Comparison of ENCODE assay signal across 31 mouse cellular contexts in genomic region chr10:44598615-44599014, GRCm38 (mm10).
DNase-seq lines count a peak whose midpoint lies in the region; ATAC-seq and TF ChIP-seq lines count a peak whose summit lies in the region.
"Had no signal": no experiment of that assay in that cellular context is flagged by ENCODE, and none has a peak within 500 bp of the region (broad histone marks: within the 10 kb centered on the region; RNA-seq: fewer than 3 reads in every experiment).

No protein-coding gene starts in this region.

- H3K4me1 ChIP-seq in liver, embryonic 15.5 days (replicated peaks) = no peaks in the 10 kb centered on the region
- H3K4me1 ChIP-seq in liver, embryonic 12.5 days = no peaks in the 10 kb centered on the region
- H3K4me1 ChIP-seq in brown adipose tissue, adult 24 weeks (ENCODE audit: control insufficient read depth, insufficient read depth, insufficient read length, low read length) = no peaks in the 10 kb centered on the region
- H3K4me1 ChIP-seq in limb, embryonic 11.5 days (ENCODE audit: control insufficient read depth, insufficient read depth, low read length) = peaks cover 7% of the 10 kb centered on the region; the same call in 1 of the 2 replicates
- peaks cover 5% of the 10 kb centered on the region; the same call in 1 of the 2 replicates for H3K4me1 ChIP-seq in hindbrain, embryonic 10.5 days (replicated peaks)
- no peaks in the 10 kb centered on the region for H3K4me1 ChIP-seq in hindbrain, postnatal 0 days (ENCODE audit: insufficient read depth, low read length)
- H3K4me1 ChIP-seq: stomach, embryonic 15.5 days had no signal

- TF ChIP-seq CTCF in hindbrain, postnatal 0 days (IDR thresholded peaks at IDR 0.05; ENCODE audit: low read depth) = no peak

- H3K4me3 ChIP-seq in liver, embryonic 15.5 days (replicated peaks) = no peak overlapping the region
- H3K4me3 ChIP-seq in liver, embryonic 12.5 days = no peak overlapping the region
- H3K4me3 ChIP-seq in brown adipose tissue, adult 24 weeks (ENCODE audit: insufficient read depth, low read depth, low read length) = no peak overlapping the region
- H3K4me3 ChIP-seq in limb, embryonic 11.5 days (ENCODE audit: low read depth, low read length) = no peak overlapping the region
- no peak overlapping the region for H3K4me3 ChIP-seq in hindbrain, embryonic 10.5 days
- no peak overlapping the region for H3K4me3 ChIP-seq in hindbrain, postnatal 0 days (ENCODE audit: low read length)
- H3K4me3 ChIP-seq: erythroblast, embryonic 14.5 days; forebrain, embryonic 13.5 days; hindbrain, embryonic 13.5 days; limb, embryonic 15.5 days; myocyte; neural tube, embryonic 13.5 days; stomach, embryonic 15.5 days had no signal

- no peak overlapping the region for H3K9ac ChIP-seq in liver, embryonic 15.5 days
- no peak overlapping the region for H3K9ac ChIP-seq in liver, embryonic 12.5 days
- H3K9ac ChIP-seq in limb, embryonic 11.5 days (ENCODE audit: low read length) = 0 out of 2 replicates have a peak overlapping the region, but pooled peaks have one; percentile 12
- no peak overlapping the region for H3K9ac ChIP-seq in hindbrain, postnatal 0 days (replicated peaks; ENCODE audit: low read length)
- H3K9ac ChIP-seq: forebrain, embryonic 13.5 days; hindbrain, embryonic 13.5 days; limb, embryonic 15.5 days; neural tube, embryonic 13.5 days; stomach, embryonic 15.5 days had no signal

- H3K27ac ChIP-seq in liver, embryonic 15.5 days (replicated peaks) = 0 out of 2 replicates have a peak overlapping the region, but pooled peaks have one; percentile 41
- no peak overlapping the region for H3K27ac ChIP-seq in liver, embryonic 12.5 days
- H3K27ac ChIP-seq in brown adipose tissue, adult 24 weeks (replicated peaks; ENCODE audit: low read depth, low read length) = peak overlapping the region; percentile 73
- no peak overlapping the region for H3K27ac ChIP-seq in limb, embryonic 11.5 days (replicated peaks; ENCODE audit: low read depth, low read length)
- H3K27ac ChIP-seq in hindbrain, embryonic 10.5 days = no peak overlapping the region
- no peak overlapping the region for H3K27ac ChIP-seq in hindbrain, postnatal 0 days
- H3K27ac ChIP-seq: forebrain, embryonic 13.5 days; hindbrain, embryonic 13.5 days; limb, embryonic 15.5 days; neural tube, embryonic 13.5 days; stomach, embryonic 15.5 days had no signal

- H3K36me3 ChIP-seq in liver, embryonic 15.5 days (replicated peaks) = no peaks in the 10 kb centered on the region
- H3K36me3 ChIP-seq in liver, embryonic 12.5 days = no peaks in the 10 kb centered on the region
- no peaks in the 10 kb centered on the region for H3K36me3 ChIP-seq in limb, embryonic 11.5 days (ENCODE audit: control insufficient read depth, insufficient read depth, low read length)
- no peaks in the 10 kb centered on the region for H3K36me3 ChIP-seq in hindbrain, embryonic 10.5 days
- H3K36me3 ChIP-seq in hindbrain, postnatal 0 days (ENCODE audit: insufficient read depth, low read length) = no peaks in the 10 kb centered on the region
- H3K36me3 ChIP-seq: hindbrain, embryonic 13.5 days; limb, embryonic 15.5 days; neural tube, embryonic 13.5 days; stomach, embryonic 15.5 days had no signal

- no peak for DNase-seq in limb, embryonic 11.5 days (ENCODE audit: low spot score)
- no peak for DNase-seq in right cerebral cortex, adult 2 months (ENCODE audit: low spot score in 2 of 2)
- DNase-seq in hindbrain, embryonic 10.5 days (ENCODE audit: low spot score) = no peak
- no peak for DNase-seq in hindbrain, postnatal 0 days (ENCODE audit: low spot score)
- DNase-seq: adrenal gland, postnatal 10 days; cerebellum, adult 11-12 months; cerebellum, adult 9-11 months; embryo, embryonic 11 days; gastrocnemius, postnatal 14 days; heart, adult 18-20 months; heart, postnatal 36 days; kidney, adult 9 months; kidney, postnatal 14 days; lung, adult 2 months; lung, postnatal 10 days; thymus, postnatal 14 days had no signal

- H3K27me3 ChIP-seq in liver, embryonic 15.5 days = no peaks in the 10 kb centered on the region
- H3K27me3 ChIP-seq in liver, embryonic 12.5 days (replicated peaks) = no peaks in the 10 kb centered on the region; the same call in 1 of the 2 replicates
- H3K27me3 ChIP-seq in limb, embryonic 11.5 days (ENCODE audit: control insufficient read depth, insufficient read depth, low read length) = no peaks in the 10 kb centered on the region
- H3K27me3 ChIP-seq in hindbrain, embryonic 10.5 days (ENCODE audit: insufficient read depth, poor library complexity, severe bottlenecking) = no peaks in the 10 kb centered on the region
- no peaks in the 10 kb centered on the region for H3K27me3 ChIP-seq in hindbrain, postnatal 0 days (ENCODE audit: insufficient read depth, low read length)
- H3K27me3 ChIP-seq: forebrain, embryonic 13.5 days; hindbrain, embryonic 13.5 days; limb, embryonic 15.5 days; neural tube, embryonic 13.5 days; stomach, embryonic 15.5 days had no signal

- no peaks in the 10 kb centered on the region for H3K9me3 ChIP-seq in liver, embryonic 15.5 days (replicated peaks)
- no peaks in the 10 kb centered on the region for H3K9me3 ChIP-seq in liver, embryonic 12.5 days (replicated peaks)
- no peaks in the 10 kb centered on the region for H3K9me3 ChIP-seq in limb, embryonic 11.5 days (ENCODE audit: control insufficient read depth, low read length)
- H3K9me3 ChIP-seq in hindbrain, embryonic 10.5 days = no peaks in the 10 kb centered on the region
- no peaks in the 10 kb centered on the region for H3K9me3 ChIP-seq in hindbrain, postnatal 0 days (ENCODE audit: low read length)
- H3K9me3 ChIP-seq: forebrain, embryonic 13.5 days; hindbrain, embryonic 13.5 days; limb, embryonic 15.5 days; neural tube, embryonic 13.5 days; stomach, embryonic 15.5 days had no signal

- H3K4me2 ChIP-seq in liver, embryonic 15.5 days = no peak overlapping the region
- no peak overlapping the region for H3K4me2 ChIP-seq in liver, embryonic 12.5 days
- H3K4me2 ChIP-seq in limb, embryonic 11.5 days (ENCODE audit: low read depth, severe bottlenecking) = 0 out of 2 replicates have a peak overlapping the region, but pooled peaks have one; percentile 1
- no peak overlapping the region for H3K4me2 ChIP-seq in hindbrain, postnatal 0 days (ENCODE audit: low read depth, low read length)
- H3K4me2 ChIP-seq: forebrain, embryonic 13.5 days; heart, embryonic 11.5 days; hindbrain, embryonic 13.5 days; limb, embryonic 15.5 days; midbrain, embryonic 11.5 days; neural tube, embryonic 13.5 days; stomach, embryonic 15.5 days had no signal

- WGBS in liver, embryonic 15.5 days (ENCODE audit: insufficient replicate concordance) = 69% methylated on average over 3 of the region's 3 CpGs
- 83% methylated on average over 3 of the region's 3 CpGs for WGBS in liver, embryonic 12.5 days (ENCODE audit: insufficient replicate concordance)
- 77% methylated on average over 3 of the region's 3 CpGs for WGBS in limb, embryonic 11.5 days
- WGBS in hindbrain, embryonic 10.5 days = 90% methylated on average over 3 of the region's 3 CpGs
- WGBS in hindbrain, postnatal 0 days = 88% methylated on average over 3 of the region's 3 CpGs

- ATAC-seq in liver, embryonic 15.5 days (ENCODE audit: insufficient read depth) = no peak
- no peak for ATAC-seq in liver, embryonic 12.5 days
- no peak for ATAC-seq in limb, embryonic 11.5 days (ENCODE audit: insufficient number of reproducible peaks, low FRiP score, low TSS enrichment, low read depth)
- peak; percentile 41 for ATAC-seq in megakaryocyte progenitor cell, adult 5-6 weeks (replicated peaks; ENCODE audit: poor library complexity)
- no peak for ATAC-seq in hindbrain, postnatal 0 days
- ATAC-seq: intestine, postnatal 0 days; midbrain, embryonic 16.5 days had no signal

Comparison
In these comparisons a context has a peak if more than half of its experiments do, and no peak if none do; other contexts are left out.
1. H3K27ac ChIP-seq: peak in liver, embryonic 15.5 days (single experiment) and brown adipose tissue, adult 24 weeks (single experiment); none in liver, embryonic 12.5 days (single experiment), limb, embryonic 11.5 days (single experiment), hindbrain, embryonic 10.5 days (single experiment) and hindbrain, postnatal 0 days (single experiment).